Mouse (Mus musculus): ENCODE data around the gene Krtcap3. TPM values are rescaled to one million over a fixed set of nuclear protein-coding genes. Genes with fewer than 3 reads are reported as not detected.

Gene Krtcap3
- polyA plus RNA-seq, 1 experiment from 2014 or later, result 2.6 TPM

DNA sequence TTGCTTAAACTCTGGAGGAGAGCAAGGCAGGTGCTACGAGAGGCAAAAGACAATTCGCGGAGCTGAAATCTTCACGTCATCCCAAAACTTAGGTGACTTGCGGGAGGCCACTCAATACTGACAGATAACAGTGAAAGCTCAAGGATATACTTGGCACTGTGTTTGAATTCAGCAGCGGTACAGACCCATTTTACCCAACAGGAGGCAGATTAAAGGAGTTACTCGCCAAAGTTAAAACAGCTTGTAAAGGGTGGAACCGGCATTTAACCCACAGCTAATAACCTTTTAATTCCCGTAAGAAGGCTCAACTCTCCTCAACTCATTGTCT, 39.8 kb downstream of the Krtcap3 start:
- WGBS, result 2% methylated on average over 9 of the region's 9 CpGs
- peaks cover 9% of the 10 kb centered on the region for H3K36me3 ChIP-seq
- peak overlapping the region; percentile 47 for H3K9ac ChIP-seq
- peak overlapping the region; percentile 81 for H3K4me2 ChIP-seq
- no peaks in the 10 kb centered on the region for H3K9me3 ChIP-seq
- H3K27me3 ChIP-seq, result no peaks in the 10 kb centered on the region
- H3K27ac ChIP-seq (replicated peaks), result peak overlapping the region; percentile 88
- peaks cover 40% of the 10 kb centered on the region for H3K4me1 ChIP-seq (replicated peaks)
- no peak for ATAC-seq (ENCODE audit: low FRiP score, low read depth)
- H3K4me3 ChIP-seq, result peak overlapping the region; percentile 54

DNA sequence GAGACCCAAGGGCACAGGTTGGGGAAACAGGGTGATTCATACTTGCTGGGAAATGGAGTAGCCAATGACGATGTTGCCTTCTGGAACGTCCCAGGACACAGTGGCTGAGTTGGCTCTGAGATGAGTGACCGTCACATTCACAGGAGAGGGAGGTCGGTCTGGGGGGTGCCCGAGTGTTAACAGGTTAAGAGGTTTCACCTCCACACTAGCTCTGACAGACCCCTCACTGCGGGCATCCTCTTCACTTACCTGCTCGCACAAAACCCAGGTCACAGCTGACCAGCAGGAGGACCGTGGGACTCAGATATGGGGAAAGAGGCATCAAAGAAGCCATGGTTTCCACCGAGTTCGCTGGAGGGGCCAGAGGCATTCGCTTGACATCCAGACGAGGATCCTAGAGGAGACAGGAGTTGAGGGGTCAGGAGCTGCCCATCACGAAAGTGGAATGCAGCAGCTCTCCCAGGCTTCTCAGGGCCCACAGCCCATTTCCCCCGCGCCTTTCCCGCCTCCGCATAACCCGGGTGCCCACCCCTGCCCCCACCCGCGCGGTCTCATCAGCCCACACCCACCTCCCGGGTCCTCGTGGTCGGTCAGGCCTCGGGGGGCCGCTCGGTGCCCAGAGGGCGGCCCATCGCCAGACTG, 43.6 kb downstream of the Krtcap3 start:
- H3K9me3 ChIP-seq, result no peaks in the 10 kb centered on the region

DNA sequence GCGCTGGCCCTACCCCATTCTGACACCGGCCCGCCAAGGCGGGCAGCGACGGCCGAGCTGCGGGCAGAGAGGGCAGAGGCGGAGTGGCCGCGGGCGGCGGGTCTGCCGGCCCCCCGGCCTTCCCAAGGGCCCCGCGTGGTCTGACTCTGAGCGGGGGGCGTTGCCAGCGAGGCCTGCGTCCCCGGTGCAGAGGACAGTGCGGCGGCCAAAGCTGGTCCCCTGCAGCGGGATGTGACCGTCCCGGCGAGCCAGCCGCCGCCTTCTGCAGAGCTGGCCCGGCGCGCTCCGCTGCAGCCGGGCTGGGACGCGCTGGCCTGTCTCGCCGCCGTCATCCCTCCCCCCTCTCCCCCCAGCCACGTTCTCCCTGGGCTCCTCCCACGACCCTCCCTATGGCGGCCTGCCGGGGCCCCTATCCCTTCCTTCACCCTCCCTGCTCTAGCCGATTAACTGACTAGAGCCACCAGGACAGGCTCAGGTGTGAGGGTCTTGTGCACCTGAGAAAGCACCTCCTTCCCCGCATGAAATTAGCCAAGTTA, 44.2 kb downstream of the Krtcap3 start, which contains the start of gene Fndc4:
TSS of gene Fndc4 (minus strand) at position 475 of the 536 bp plus-strand sequence.
- peak within 1 kb of the TSS; percentile 92 for H3K9ac ChIP-seq
- peak within 1 kb of the TSS; percentile 59 for H3K4me2 ChIP-seq
- H3K27me3 ChIP-seq, result no peaks in the 10 kb centered on the region
- peak within 1 kb of the TSS; percentile 74 for H3K4me3 ChIP-seq
- peaks cover 30% of the 10 kb centered on the region for H3K4me1 ChIP-seq (replicated peaks)
- WGBS, result under 1% methylated on average over 45 of the region's 46 CpGs
- H3K36me3 ChIP-seq, result peaks cover 2% of the 10 kb centered on the region; the same call in 1 of the 2 replicates
- ATAC-seq (ENCODE audit: low FRiP score, low read depth), result peak; percentile 83
- H3K9me3 ChIP-seq, result no peaks in the 10 kb centered on the region
- H3K27ac ChIP-seq (replicated peaks), result peak within 1 kb of the TSS; percentile 83

More for the DNA sequence above, 43.6 kb downstream of the Krtcap3 start:
- Histone ChIP-seq H3K27ac (replicated peaks) (peak overlapping the region; percentile 83), H3K4me1 (replicated peaks) (peaks cover 34% of the 10 kb centered on the region), H3K9ac (peak overlapping the region; percentile 92), H3K36me3 (peaks cover 2% of the 10 kb centered on the region; the same call in 1 of the 2 replicates), H3K4me3 (peak overlapping the region; percentile 74), H3K4me2 (peak overlapping the region; percentile 59), H3K27me3 (no peaks in the 10 kb centered on the region)
- 4% methylated on average over 29 of the region's 29 CpGs for WGBS
- no peak for ATAC-seq (ENCODE audit: low FRiP score, low read depth)

DNA sequence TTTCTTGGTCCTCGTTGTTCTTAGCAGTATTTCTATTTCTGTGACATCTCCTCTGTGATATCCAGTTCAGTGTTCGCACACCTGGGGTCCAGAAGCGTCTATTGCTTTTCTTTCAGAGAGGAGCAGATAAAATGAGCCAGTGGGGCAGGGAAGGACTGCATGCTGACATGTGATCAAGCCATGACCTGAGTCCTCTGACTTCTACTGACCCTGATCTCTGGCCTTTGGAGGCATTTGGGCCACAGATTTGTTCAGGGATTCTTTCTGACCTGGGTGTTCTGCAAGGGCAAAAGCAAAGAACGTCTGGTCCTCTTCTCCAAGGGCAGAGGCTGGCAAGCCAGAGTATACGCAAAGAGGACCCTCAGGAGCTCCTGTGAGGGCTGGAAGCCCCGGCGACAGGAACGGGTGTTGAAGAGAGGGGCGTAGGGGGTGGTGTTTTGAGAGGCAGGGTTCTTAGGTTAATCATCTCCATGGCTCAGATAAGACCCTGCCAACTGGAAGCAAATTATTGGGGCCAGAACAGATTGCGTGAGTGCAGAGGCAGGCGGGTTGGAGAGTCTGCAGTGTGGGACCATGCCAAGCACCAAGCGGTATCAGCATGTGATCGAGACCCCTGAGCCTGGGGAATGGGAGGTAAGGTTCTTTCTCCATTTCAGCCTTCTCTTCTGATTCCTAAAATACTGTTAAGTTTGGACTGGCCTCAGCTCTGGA, 45.7 kb downstream of the Krtcap3 start, which contains the start of gene Gckr:
TSS of gene Gckr (plus strand) at position 397 of the 711 bp plus-strand sequence.
- ATAC-seq (ENCODE audit: low FRiP score, low read depth), result no peak
- peaks cover 2% of the 10 kb centered on the region; the same call in 1 of the 2 replicates for H3K36me3 ChIP-seq
- H3K4me2 ChIP-seq, result peak within 1 kb of the TSS; percentile 59
- H3K27me3 ChIP-seq, result no peaks in the 10 kb centered on the region
- H3K9me3 ChIP-seq, result no peaks in the 10 kb centered on the region
- 78% methylated on average over 13 of the region's 13 CpGs for WGBS
- peaks cover 21% of the 10 kb centered on the region for H3K4me1 ChIP-seq (replicated peaks)
- H3K27ac ChIP-seq (replicated peaks), result peak within 1 kb of the TSS; percentile 83
- H3K4me3 ChIP-seq, result peak within 1 kb of the TSS; percentile 74
- H3K9ac ChIP-seq, result peak within 1 kb of the TSS; percentile 92; the same call in 1 of the 2 replicates

DNA sequence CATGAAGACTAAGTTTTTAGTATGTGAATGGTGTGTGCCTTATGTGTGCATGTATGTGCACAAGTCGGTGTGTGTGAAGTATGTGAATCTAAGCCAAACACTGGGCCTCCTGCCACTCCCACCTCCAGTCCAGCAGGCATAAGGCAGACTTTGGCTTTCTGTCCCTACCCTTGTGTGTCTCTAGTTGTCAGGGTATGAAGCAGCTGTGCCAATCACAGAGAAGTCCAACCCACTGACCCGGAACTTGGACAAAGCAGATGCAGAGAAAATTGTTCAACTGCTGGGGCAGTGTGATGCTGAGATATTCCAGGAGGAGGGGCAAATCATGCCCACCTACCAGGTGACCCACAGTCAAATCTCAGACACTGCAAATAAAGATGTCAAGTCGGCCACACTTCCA, 46.5 kb downstream of the Krtcap3 start:
- Histone ChIP-seq H3K4me2 (no peak overlapping the region), H3K36me3 (no peaks in the 10 kb centered on the region; the same call in 1 of the 2 replicates), H3K9ac (no peak overlapping the region), H3K9me3 (no peaks in the 10 kb centered on the region), H3K27ac (replicated peaks) (no peak overlapping the region), H3K27me3 (no peaks in the 10 kb centered on the region), H3K4me3 (no peak overlapping the region), H3K4me1 (replicated peaks) (peaks cover 17% of the 10 kb centered on the region)
- ATAC-seq (ENCODE audit: low FRiP score, low read depth), result no peak
- 85% methylated on average over 3 of the region's 3 CpGs for WGBS

DNA sequence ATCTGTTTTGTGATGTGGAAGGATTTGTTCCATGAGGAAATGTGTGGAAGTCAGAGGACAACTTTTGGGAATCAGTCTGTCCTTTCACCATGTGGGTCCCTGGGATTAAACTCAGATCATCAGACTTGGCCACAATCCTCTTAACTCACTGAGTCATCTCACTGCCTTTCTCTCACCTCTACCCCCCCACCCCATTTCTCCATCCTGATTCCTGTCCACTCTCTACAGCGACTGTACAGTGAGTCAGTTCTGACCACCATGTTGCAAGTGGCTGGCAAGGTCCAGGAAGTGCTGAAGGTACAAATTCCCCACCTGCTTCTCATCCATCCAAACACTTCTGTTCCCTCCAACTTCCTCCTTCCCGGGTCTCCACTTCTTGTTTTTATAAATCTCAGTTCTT, 47.0 kb downstream of the Krtcap3 start:
- no peaks in the 10 kb centered on the region for H3K9me3 ChIP-seq
- no peaks in the 10 kb centered on the region for H3K36me3 ChIP-seq
- no peak overlapping the region for H3K27ac ChIP-seq (replicated peaks)
- H3K4me1 ChIP-seq (replicated peaks), result peaks cover 16% of the 10 kb centered on the region
- no peak for ATAC-seq (ENCODE audit: low FRiP score, low read depth)
- no peak overlapping the region for H3K9ac ChIP-seq
- H3K4me2 ChIP-seq, result no peak overlapping the region
- H3K4me3 ChIP-seq, result no peak overlapping the region
- no peaks in the 10 kb centered on the region for H3K27me3 ChIP-seq
- WGBS, result 65% methylated on average over 2 of the region's 2 CpGs

DNA sequence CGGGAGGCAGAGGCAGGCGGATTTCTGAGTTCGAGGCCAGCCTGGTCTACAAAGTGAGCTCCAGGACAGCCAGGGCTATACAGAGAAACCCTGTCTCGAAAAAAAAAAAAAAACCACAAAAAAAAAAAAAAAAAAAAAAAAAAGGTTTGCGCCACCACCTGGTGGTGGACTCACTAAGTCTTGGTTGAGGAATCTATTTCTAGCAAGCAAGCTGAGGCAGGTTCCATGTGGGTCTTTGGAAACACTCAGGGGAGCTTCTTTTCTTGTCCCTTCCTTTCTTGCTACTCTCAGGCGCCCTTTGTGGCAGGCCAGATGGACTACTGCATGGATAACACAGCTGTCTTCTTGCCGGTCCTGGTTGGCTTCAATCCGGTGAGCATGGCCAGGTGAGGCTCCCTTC, 50.4 kb downstream of the Krtcap3 start:
- 79% methylated on average over 8 of the region's 8 CpGs for WGBS
- H3K4me3 ChIP-seq, result no peak overlapping the region
- H3K9ac ChIP-seq, result no peak overlapping the region
- H3K4me1 ChIP-seq (replicated peaks), result no peaks in the 10 kb centered on the region
- no peaks in the 10 kb centered on the region for H3K36me3 ChIP-seq
- no peak overlapping the region for H3K4me2 ChIP-seq
- H3K27ac ChIP-seq (replicated peaks), result no peak overlapping the region
- H3K27me3 ChIP-seq, result no peaks in the 10 kb centered on the region
- H3K9me3 ChIP-seq, result no peaks in the 10 kb centered on the region
- no peak for ATAC-seq (ENCODE audit: low FRiP score, low read depth)

Other genes with a start within 250 kb of the Krtcap3 start
- gene Atraid, start 203.4 kb upstream of the Krtcap3 start, polyA plus RNA-seq (2015; fragmentation: Nextera tagmentation; extraction: Ambion mirVana), result 161 and 176 TPM in 2 replicates
- gene Slc5a6, start 202.8 kb upstream of the Krtcap3 start, polyA plus RNA-seq (2015; fragmentation: Nextera tagmentation; extraction: Ambion mirVana), result 26.1 and 26.3 TPM in 2 replicates
- 15.7 and 16.9 TPM in 2 replicates for gene Cad, start 196.9 kb upstream of the Krtcap3 start, polyA plus RNA-seq (2015; fragmentation: Nextera tagmentation; extraction: Ambion mirVana)
- gene Dnajc5g, start 145.4 kb upstream of the Krtcap3 start, polyA plus RNA-seq (2015; fragmentation: Nextera tagmentation; extraction: Ambion mirVana), result not detected in 2 replicates
- gene Slc30a3, start 143.5 kb upstream of the Krtcap3 start, polyA plus RNA-seq (2015; fragmentation: Nextera tagmentation; extraction: Ambion mirVana), result 36.2 and 46.7 TPM in 2 replicates
- gene Trim54, start 135.0 kb upstream of the Krtcap3 start, polyA plus RNA-seq (2015; fragmentation: Nextera tagmentation; extraction: Ambion mirVana), result not detected in 2 replicates
- not detected in 2 replicates for gene Ucn, start 112.9 kb upstream of the Krtcap3 start, polyA plus RNA-seq (2015; fragmentation: Nextera tagmentation; extraction: Ambion mirVana)
- 54.0 and 60.1 TPM in 2 replicates for gene Mpv17, start 97.4 kb upstream of the Krtcap3 start, polyA plus RNA-seq (2015; fragmentation: Nextera tagmentation; extraction: Ambion mirVana)
- 1.6 and 2.7 TPM in 2 replicates for gene Gm29609, start 71.8 kb upstream of the Krtcap3 start, polyA plus RNA-seq (2015; fragmentation: Nextera tagmentation; extraction: Ambion mirVana)
- 62.9 and 67.1 TPM in 2 replicates for gene Gtf3c2, start 71.5 kb upstream of the Krtcap3 start, polyA plus RNA-seq (2015; fragmentation: Nextera tagmentation; extraction: Ambion mirVana)
- 115 and 118 TPM in 2 replicates for gene Snx17, start 58.5 kb upstream of the Krtcap3 start, polyA plus RNA-seq (2015; fragmentation: Nextera tagmentation; extraction: Ambion mirVana)
- gene Eif2b4, start 58.3 kb upstream of the Krtcap3 start, polyA plus RNA-seq (2015; fragmentation: Nextera tagmentation; extraction: Ambion mirVana), result 76.1 and 86.9 TPM in 2 replicates
- 16.2 and 17.4 TPM in 2 replicates for gene Zfp513, start 49.4 kb upstream of the Krtcap3 start, polyA plus RNA-seq (2015; fragmentation: Nextera tagmentation; extraction: Ambion mirVana)
- 171 and 182 TPM in 2 replicates for gene Ppm1g, start 31.0 kb upstream of the Krtcap3 start, polyA plus RNA-seq (2015; fragmentation: Nextera tagmentation; extraction: Ambion mirVana)
- 163 and 171 TPM in 2 replicates for gene Nrbp1, start 10.8 kb upstream of the Krtcap3 start, polyA plus RNA-seq (2015; fragmentation: Nextera tagmentation; extraction: Ambion mirVana)
- gene Gm9970, start 10.5 kb upstream of the Krtcap3 start, polyA plus RNA-seq (2015; fragmentation: Nextera tagmentation; extraction: Ambion mirVana), result 0.63 and 1.4 TPM in 2 replicates
- 31.5 and 40.0 TPM in 2 replicates for gene Ift172, start 39.4 kb downstream of the Krtcap3 start, polyA plus RNA-seq (2015; fragmentation: Nextera tagmentation; extraction: Ambion mirVana)
- gene Fndc4, start 44.4 kb downstream of the Krtcap3 start, polyA plus RNA-seq (2015; fragmentation: Nextera tagmentation; extraction: Ambion mirVana), result 103 and 114 TPM in 2 replicates
- gene Gckr, start 45.8 kb downstream of the Krtcap3 start, polyA plus RNA-seq (2015; fragmentation: Nextera tagmentation; extraction: Ambion mirVana), result 0.19 and 0.24 TPM in 2 replicates
- 113 and 117 TPM in 2 replicates for gene Zfp512, start 200.7 kb downstream of the Krtcap3 start, polyA plus RNA-seq (2015; fragmentation: Nextera tagmentation; extraction: Ambion mirVana)
- gene 4930548H24Rik, start 234.0 kb downstream of the Krtcap3 start, polyA plus RNA-seq (2015; fragmentation: Nextera tagmentation; extraction: Ambion mirVana), result not detected in 2 replicates
- gene Gpn1, start 243.1 kb downstream of the Krtcap3 start, polyA plus RNA-seq (2015; fragmentation: Nextera tagmentation; extraction: Ambion mirVana), result 80.6 and 85.6 TPM in 2 replicates